Mouse (Mus musculus) large intestine, adult 2 months (tissue): ENCODE results near the gene Sowaha. TPM values are rescaled to one million over a fixed set of nuclear protein-coding genes. Genes with fewer than 3 reads are reported as not detected.
A peak's percentile ranks its signal among the peaks of the same experiment; 100 is the strongest.

Experiments used
- DNase-seq: peaks from one replicate; pipeline ENCODE4 v3.0.0-alpha.2; 2012; ENCODE audit warnings: low read depth, low spot score
- WGBS: fragments of 180-500 bp; shearing (Covaris S2); methylation state at CpG from one replicate; pipeline ENCODE4 v1.1.7; 2018; 5-methylcytosine and 5-hydroxymethylcytosine counted together
- polyA plus RNA-seq: library from polyadenylated mRNA; depleted of rRNA; stranded (reverse); fragments of >200 nt; gene quantifications from 2 replicates; pipeline ENCODE4 v1.2.3, GENCODE M21; 2012; rRNA removed

Sowaha gene
- 7.5 and 21.0 TPM in 2 replicates for polyA plus RNA-seq

- 3% methylated on average over 40 of the region's 40 CpGs for WGBS
- DNase-seq, result peak; percentile 40
These were observed at the start of gene Sowaha, which contains the start of gene Gm9945 for GRCm38 (mm10) chr11:53479783-53480301. Sowaha (minus strand) TSS chr11:53480274. Gm9945 (plus strand) TSS chr11:53480166.

GRCm38 (mm10) chr11:53529253-53529557 is 49.1 kb upstream of the Sowaha start:
- DNase-seq, result no peak
- WGBS, result 63% methylated on average over 6 of the region's 6 CpGs

- WGBS, result 77% methylated on average over 9 of the region's 9 CpGs
- DNase-seq, result no peak
These were observed 48.6 kb upstream of the Sowaha start for GRCm38 (mm10) chr11:53528397-53529252.

GRCm38 (mm10) chr11:53525461-53525860 is 45.4 kb upstream of the Sowaha start:
- no peak for DNase-seq
- WGBS, result 69% methylated on average over 4 of the region's 4 CpGs

- DNase-seq, result no peak
These were observed 44.8 kb upstream of the Sowaha start for GRCm38 (mm10) chr11:53524905-53525304.

GRCm38 (mm10) chr11:53523545-53524405 is 43.7 kb upstream of the Sowaha start:
- no peak for DNase-seq
- 80% methylated on average over 14 of the region's 14 CpGs for WGBS

More at GRCm38 (mm10) chr11:53524905-53525304, 44.8 kb upstream of the Sowaha start:
- 70% methylated on average over 6 of the region's 6 CpGs for WGBS

- DNase-seq, result no peak
- WGBS, result 77% methylated on average over 9 of the region's 9 CpGs
These were observed 42.9 kb upstream of the Sowaha start for GRCm38 (mm10) chr11:53522930-53523329.

- WGBS, result 95% methylated on average over 3 of the region's 3 CpGs
- no peak for DNase-seq
These were observed 42.3 kb upstream of the Sowaha start for GRCm38 (mm10) chr11:53522362-53522761.

- 73% methylated on average over 7 of the region's 7 CpGs for WGBS
- no peak for DNase-seq
These were observed 41.7 kb upstream of the Sowaha start for GRCm38 (mm10) chr11:53521821-53522131.

- 29% methylated on average over 16 of the region's 16 CpGs for WGBS
- DNase-seq, result peak; percentile 16
These were observed 41.2 kb upstream of the Sowaha start for GRCm38 (mm10) chr11:53521120-53521820.

GRCm38 (mm10) chr11:53520122-53520978 is 40.3 kb upstream of the Sowaha start:
- DNase-seq, result peak; percentile 32
- WGBS, result 3% methylated on average over 24 of the region's 24 CpGs

GRCm38 (mm10) chr11:53519207-53520121 is 39.4 kb upstream of the Sowaha start, which contains the start of gene Sept8:
Sept8 (plus strand) TSS chr11:53519257.
- 7% methylated on average over 72 of the region's 79 CpGs for WGBS
- DNase-seq, result peak; percentile 16

- 64% methylated on average over 5 of the region's 5 CpGs for WGBS
These were observed 38.7 kb upstream of the Sowaha start for GRCm38 (mm10) chr11:53518759-53519158.

GRCm38 (mm10) chr11:53516775-53517627 is 36.9 kb upstream of the Sowaha start:
- WGBS, result 35% methylated on average over 8 of the region's 8 CpGs

More at GRCm38 (mm10) chr11:53518759-53519158, 38.7 kb upstream of the Sowaha start:
- DNase-seq, result no peak

GRCm38 (mm10) chr11:53510351-53510750 is 30.3 kb upstream of the Sowaha start:
- WGBS, result 68% methylated on average over 5 of the region's 5 CpGs
- DNase-seq, result no peak

More at GRCm38 (mm10) chr11:53516775-53517627, 36.9 kb upstream of the Sowaha start:
- DNase-seq, result no peak

GRCm38 (mm10) chr11:53508591-53508990 is 28.5 kb upstream of the Sowaha start:
- no peak for DNase-seq
- WGBS, result 60% methylated on average over 3 of the region's 3 CpGs

- WGBS, result 59% methylated on average over 7 of the region's 7 CpGs
- DNase-seq, result no peak
These were observed 28.1 kb upstream of the Sowaha start for GRCm38 (mm10) chr11:53508152-53508551.
